Mouse (Mus musculus): ENCODE results near the gene Cdh13. TPM values are rescaled to one million over a fixed set of nuclear protein-coding genes. Genes with fewer than 3 reads are reported as not detected.

The Cdh13 gene
- total RNA-seq, 2 experiments from 2014 or later = 0.10 TPM; not detected in 1

DNA sequence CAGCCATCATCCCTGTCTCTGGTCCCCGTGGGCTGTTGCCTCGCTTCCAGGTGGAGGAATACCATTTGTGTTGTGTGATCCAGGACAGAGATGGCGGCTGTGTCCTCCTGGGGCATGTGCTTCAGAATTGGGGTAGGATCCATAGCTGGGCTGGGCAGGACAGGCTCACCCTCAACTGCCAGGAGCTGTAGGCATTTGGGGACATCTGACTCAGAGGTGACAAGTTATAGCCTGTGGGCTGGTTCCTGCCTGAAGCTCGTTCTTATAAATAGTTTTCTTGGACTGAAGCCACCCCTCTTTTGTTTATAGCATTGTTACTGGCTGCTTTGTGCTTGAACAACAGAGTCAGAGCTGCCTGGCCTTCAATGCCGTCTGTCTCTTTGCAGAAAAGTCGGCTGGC lies 6.7 kb downstream of the Cdh13 start:
- ATAC-seq (replicated peaks; ENCODE audit: poor library complexity, severe bottlenecking) = no peak

DNA sequence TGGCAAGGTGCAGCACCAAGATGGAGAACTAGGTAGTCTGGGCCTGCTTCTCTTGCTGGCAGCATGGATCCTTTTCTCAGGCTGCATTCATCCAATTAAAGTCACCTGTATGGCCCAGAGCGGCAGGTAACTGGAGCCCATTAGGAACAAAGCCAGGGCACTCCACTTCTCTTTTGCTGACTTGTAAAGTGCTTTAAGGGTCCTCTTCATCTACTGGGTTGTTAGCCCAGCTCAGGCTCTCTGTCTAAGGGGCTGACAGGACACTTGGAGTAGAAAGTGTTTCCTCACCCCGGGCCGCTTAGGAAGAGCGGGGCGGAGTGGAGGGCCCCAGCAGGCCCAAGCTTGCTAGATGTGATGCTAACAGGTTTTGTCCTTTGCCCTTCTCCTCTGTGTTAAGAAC lies 12.9 kb downstream of the Cdh13 start:
- ATAC-seq (replicated peaks; ENCODE audit: poor library complexity, severe bottlenecking) = no peak

- no peak for ATAC-seq (replicated peaks; ENCODE audit: poor library complexity, severe bottlenecking)
Observed at GRCm38 (mm10) chr8:118306957-118307356, 23.4 kb downstream of the Cdh13 start.

DNA sequence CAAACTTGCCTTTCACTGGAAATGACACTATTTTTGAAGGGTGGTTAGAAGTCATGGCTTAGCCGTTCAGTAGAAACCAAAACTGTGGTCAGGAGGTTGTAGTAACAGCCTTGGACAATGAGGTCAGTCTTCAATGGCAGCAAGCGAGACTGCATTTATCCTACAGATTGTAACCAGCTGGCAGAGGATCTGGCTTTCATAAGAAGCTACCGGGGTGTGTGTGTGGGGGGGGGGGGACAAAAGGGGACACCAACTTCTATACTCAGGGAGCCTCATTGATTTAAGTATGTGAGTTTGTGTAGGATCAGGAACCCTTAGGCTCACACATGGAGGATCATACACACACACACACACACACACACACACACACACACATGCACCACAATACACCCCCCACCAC lies 25.6 kb downstream of the Cdh13 start:
- ATAC-seq (replicated peaks; ENCODE audit: poor library complexity, severe bottlenecking) = no peak

DNA sequence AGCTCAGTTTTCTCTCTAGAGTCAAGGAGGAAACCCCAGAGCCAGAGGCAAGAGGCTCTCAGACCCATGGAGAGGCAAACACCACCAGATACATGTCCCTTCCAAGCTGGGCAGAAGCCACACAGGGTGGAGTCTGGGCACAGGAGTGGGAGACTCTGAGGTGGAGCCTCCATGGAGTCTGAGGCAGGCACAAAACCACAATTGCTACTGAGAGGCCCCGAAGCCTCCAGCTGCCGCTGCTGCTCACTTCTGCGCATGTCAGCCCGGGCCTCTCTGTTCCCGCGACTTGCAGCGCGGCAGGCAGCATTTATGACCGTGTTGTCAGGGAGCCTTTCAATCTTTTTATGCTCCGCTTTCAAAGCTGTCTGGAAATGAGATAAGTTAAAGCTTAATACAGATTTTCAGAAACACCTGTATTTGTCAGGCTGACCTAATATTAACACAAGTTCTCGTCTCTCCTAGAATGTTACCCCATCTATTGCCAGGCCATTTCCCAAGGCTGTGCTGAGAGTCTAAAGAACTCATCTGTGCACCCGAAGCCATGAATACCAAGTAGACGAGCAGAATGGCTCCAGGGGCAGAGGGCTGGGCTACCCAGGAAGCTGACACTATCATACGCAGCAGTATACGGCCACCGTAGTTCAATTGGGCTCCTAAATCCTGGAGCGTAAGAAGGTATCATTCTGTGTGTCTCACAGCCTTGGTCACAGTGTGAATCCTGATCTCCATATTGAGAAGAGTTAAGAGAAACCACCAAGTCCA lies 30.1 kb downstream of the Cdh13 start:
- ATAC-seq (replicated peaks; ENCODE audit: poor library complexity, severe bottlenecking) = no peak

DNA sequence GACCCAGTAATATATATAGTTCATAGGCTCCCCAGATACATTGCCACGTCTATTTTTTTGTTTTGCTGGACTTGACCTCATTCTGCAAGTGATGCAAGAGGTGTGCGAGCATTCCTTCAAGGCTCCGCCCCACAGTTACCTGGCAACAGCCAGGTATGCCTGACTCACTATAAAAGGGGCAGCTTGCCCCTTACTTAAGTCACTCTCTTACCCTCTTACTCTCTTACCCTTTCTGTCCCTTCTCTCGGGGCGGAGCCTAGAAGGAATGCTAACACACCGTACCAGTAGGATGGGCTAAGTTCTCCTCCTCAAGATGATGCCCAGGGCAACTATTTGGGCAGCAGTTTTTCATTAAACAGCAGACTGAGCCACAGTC lies 30.6 kb downstream of the Cdh13 start:
- ATAC-seq (replicated peaks; ENCODE audit: poor library complexity, severe bottlenecking) = no peak

DNA sequence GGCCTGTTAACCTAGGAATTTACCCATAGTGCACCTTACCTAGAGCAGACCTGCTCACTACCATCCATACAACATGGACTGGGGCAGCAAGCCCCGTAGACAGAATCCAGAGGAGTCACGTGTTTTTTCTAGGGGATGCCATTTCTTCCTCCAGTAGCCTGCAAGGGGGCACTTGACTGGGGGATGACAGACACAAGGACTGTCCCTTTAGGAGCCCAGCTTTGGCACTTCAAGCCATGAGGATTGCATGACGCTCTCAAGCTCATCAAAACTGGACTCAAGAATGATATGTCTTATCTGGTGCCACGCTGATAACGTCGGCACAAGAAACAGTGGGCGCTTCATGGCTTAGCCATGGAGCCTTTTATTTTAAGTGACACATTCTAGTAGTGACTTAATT lies 31.4 kb downstream of the Cdh13 start:
- ATAC-seq (replicated peaks; ENCODE audit: poor library complexity, severe bottlenecking) = no peak

- ATAC-seq (replicated peaks; ENCODE audit: poor library complexity, severe bottlenecking) = no peak
Observed at GRCm38 (mm10) chr8:118316440-118316839, 32.9 kb downstream of the Cdh13 start.

GRCm38 (mm10) chr8:118320566-118320965 lies 37.0 kb downstream of the Cdh13 start:
- no peak for ATAC-seq (replicated peaks; ENCODE audit: poor library complexity, severe bottlenecking)

- no peak for ATAC-seq (replicated peaks; ENCODE audit: poor library complexity, severe bottlenecking)
Observed at GRCm38 (mm10) chr8:118323421-118323820, 39.9 kb downstream of the Cdh13 start.

DNA sequence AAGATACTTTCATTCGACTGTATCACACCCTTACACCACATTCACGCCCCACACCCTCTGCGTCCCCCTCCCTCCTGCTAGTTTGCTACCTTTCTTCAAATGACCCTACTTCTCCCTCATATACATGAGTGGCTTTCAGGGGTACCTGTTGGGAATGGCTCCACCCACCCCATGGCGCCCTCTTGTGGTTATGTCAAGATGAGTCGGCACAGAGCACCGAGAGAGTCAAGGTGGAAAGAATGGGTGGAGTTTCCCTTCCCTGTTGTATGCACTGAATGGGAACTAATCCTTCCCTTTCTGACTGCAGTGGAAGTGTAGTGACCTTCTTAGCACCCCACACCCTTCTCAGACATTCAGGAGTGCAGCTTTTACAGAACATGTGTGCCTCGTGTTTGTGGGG lies 51.4 kb downstream of the Cdh13 start:
- no peak for ATAC-seq (replicated peaks; ENCODE audit: poor library complexity, severe bottlenecking)

DNA sequence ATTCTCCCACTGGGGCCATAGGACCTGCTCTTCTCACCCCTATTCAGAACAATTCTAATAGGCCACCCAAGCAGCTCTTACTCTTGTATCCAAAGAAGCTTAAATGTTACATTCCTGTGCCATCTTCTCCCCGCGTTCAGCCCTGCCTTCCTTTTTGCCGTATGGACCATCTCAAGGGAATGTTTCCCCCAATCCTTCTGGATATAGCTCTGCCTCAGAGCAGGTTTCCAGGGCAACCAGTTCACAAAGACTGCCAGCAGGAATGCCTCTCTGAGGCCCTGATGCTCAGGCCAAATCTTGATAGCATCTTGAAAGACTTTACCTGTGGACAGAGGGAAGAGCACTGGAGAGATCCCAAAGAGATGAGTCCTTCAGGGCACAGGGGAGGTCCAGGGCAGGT lies 56.2 kb downstream of the Cdh13 start:
- ATAC-seq (replicated peaks; ENCODE audit: poor library complexity, severe bottlenecking) = no peak

GRCm38 (mm10) chr8:118343267-118343666 lies 59.7 kb downstream of the Cdh13 start:
- no peak for ATAC-seq (replicated peaks; ENCODE audit: poor library complexity, severe bottlenecking)

- no peak for ATAC-seq (replicated peaks; ENCODE audit: poor library complexity, severe bottlenecking)
Observed at GRCm38 (mm10) chr8:118348710-118349489, 65.4 kb downstream of the Cdh13 start.

DNA sequence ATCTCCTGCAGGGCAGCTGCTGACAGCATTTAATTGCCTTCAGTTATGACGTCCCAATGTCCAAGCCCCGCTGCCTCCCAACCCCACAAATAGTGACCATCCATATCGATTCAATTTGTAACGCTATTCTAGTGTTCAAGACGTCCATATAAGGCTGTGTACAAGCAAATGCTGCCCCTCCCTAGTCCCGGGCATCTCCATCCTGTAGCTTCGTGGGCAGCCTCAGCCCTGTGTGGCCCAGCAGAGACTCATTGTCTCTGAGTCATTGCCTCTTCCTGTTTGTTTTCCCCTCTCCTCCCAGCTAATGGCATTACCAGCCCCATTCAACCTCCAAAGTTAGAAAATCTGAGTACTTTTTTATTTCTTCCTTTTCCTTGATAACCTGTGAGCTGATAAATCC lies 66.6 kb downstream of the Cdh13 start:
- no peak for ATAC-seq (replicated peaks; ENCODE audit: poor library complexity, severe bottlenecking)

DNA sequence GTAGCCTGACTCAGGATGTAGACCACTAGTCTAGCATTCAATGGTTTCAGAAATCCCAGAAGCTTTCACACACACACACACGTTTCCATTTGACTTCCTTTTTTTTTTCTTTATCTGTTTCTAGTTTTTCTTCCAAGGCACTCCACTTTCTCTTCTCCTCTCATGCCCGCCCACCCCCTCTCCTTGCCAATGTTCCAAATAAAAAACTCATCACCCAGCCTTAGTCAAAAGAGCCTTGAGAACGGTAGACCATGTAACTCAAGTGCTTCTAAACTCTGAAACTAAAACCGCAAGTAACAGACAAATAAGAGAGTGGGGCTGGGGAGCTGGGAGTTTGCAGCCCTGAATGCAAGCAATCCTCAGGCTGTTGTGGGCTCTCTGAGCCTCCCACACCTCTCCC lies 69.5 kb downstream of the Cdh13 start:
- ATAC-seq (replicated peaks; ENCODE audit: poor library complexity, severe bottlenecking) = no peak

- no peak for ATAC-seq (replicated peaks; ENCODE audit: poor library complexity, severe bottlenecking)
Observed at GRCm38 (mm10) chr8:118357067-118357466, 73.5 kb downstream of the Cdh13 start.

DNA sequence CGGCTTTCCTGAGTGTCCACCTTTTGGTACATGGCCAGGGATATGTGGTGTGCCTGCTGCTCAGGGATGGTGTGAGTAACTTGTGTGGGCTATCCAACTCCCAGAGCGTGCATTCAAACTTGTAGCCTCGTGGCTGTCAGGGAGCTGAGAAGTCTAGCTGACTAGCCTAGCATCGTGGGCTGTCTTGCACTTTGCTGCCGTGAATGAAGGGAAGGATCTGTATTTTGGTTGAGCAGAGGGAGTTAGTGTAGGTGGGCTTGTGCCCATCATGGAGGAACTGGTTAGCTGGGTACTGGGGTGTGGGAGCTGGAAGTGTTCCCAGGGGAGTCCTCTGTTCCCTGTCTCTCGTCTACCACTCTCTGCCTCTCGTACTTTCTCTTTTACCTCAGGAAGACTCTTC lies 74.1 kb downstream of the Cdh13 start:
- ATAC-seq (replicated peaks; ENCODE audit: poor library complexity, severe bottlenecking) = no peak

DNA sequence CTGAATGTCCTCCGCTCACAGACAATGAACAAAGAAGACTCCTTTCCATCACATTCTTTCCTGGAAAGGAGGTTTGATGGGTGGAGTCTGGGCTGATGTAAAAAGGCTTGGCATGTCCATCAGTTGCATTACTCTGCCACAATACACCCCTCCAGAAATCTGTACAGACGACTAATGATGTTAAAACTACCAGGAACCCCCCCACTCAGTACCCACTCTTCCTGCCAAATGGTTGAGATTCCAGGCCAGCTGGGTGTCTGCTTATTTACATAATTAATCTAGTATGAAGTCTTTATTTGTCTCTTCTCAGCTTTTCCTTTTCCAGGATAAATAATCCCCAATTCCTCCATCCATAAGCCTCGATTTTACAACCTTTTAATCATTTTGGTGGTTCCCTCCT lies 80.2 kb downstream of the Cdh13 start:
- no peak for ATAC-seq (replicated peaks; ENCODE audit: poor library complexity, severe bottlenecking)

DNA sequence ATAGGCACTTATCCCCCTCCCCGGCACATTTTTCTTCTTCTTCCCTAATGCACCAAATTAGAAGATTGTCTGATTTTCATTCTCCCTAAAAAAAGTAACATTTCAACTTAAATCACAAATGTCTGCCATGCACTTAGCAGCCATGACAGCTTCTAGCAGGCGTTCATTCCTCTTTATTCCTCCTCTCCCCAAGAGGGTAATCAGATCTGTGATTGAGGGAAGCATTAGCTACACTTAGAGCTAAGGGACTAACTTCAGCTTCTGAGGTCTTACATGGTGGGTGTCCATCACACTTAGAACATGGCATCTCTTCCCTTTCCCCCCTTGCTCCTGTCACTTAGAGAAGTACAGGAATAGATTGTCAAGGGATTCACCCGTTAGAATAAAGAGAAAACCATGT lies 89.6 kb downstream of the Cdh13 start:
- ATAC-seq (replicated peaks; ENCODE audit: poor library complexity, severe bottlenecking) = no peak

- no peak for ATAC-seq (replicated peaks; ENCODE audit: poor library complexity, severe bottlenecking)
Observed at GRCm38 (mm10) chr8:118374738-118375137, 91.2 kb downstream of the Cdh13 start.

DNA sequence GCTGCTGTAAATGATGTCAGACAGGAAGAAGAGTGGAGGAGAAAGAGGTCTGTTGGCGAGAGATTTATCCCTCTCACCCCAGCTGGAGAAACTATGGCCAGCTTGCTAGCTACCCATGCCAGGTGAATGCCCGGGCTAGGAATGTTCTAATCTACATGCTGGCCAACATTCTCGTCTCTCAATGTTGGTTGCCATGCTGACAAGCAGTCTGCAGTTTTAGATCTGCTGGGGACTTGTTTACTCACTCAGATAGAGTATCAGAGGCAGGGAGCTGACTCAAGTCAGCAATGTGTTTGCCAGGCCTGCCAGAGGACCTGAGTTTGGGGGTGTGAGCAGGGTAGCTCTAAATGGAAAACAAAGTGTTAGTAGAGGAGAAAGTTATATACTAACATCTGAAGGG lies 93.3 kb downstream of the Cdh13 start:
- ATAC-seq (replicated peaks; ENCODE audit: poor library complexity, severe bottlenecking) = no peak
